Mouse (Mus musculus) liver, adult 2 months (tissue): ENCODE results near the gene Ssc5d. TPM values are rescaled to one million over a fixed set of nuclear protein-coding genes. Genes with fewer than 3 reads are reported as not detected.
A peak's percentile ranks its signal among the peaks of the same experiment; 100 is the strongest.

Source experiments
- DNase-seq: peaks from one replicate; pipeline ENCODE4 v3.0.0-alpha.2; 2011; ENCODE audit warnings: low read depth, low spot score; ENCODE audit errors: extremely low read depth
- H3K27ac ChIP-seq: fragments of 200-500 bp; replicated peaks from 2 replicates; pipeline ENCODE4 v1.5.1; 2012; ENCODE audit warnings: low read depth, mild to moderate bottlenecking, control low read depth, inconsistent platforms, low read length; ENCODE audit not compliant: insufficient read depth
- H3K27me3 ChIP-seq: fragments of 200-500 bp; 2 replicates; pipeline ENCODE4 v1.6.1; 2012; ENCODE audit warnings: mild to moderate bottlenecking, moderate library complexity, low read length, inconsistent platforms; ENCODE audit not compliant: control insufficient read depth, insufficient read depth
- H3K36me3 ChIP-seq: fragments of 200-500 bp; 2 replicates; pipeline ENCODE4 v1.6.1; 2012; ENCODE audit warnings: low read length, inconsistent platforms; ENCODE audit not compliant: control insufficient read depth, insufficient read depth
- H3K4me1 ChIP-seq: fragments of 200-500 bp; 2 replicates; pipeline ENCODE4 v1.6.1; 2011; ENCODE audit warnings: low read length; ENCODE audit not compliant: control insufficient read depth, insufficient read depth
- H3K4me3 ChIP-seq: fragments of 200-500 bp; 2 replicates; pipeline ENCODE4 v1.5.1; 2011; ENCODE audit warnings: low read depth, mild to moderate bottlenecking, control low read depth, low read length, moderate library complexity; ENCODE audit not compliant: insufficient read depth
- H3K79me2 ChIP-seq: fragments of 200-500 bp; 2 replicates; pipeline ENCODE4 v1.6.1; 2012; ENCODE audit warnings: inconsistent platforms, mild to moderate bottlenecking, low read length, moderate library complexity; ENCODE audit not compliant: control insufficient read depth, insufficient read depth
- H3K9ac ChIP-seq: fragments of 200-500 bp; 2 replicates; pipeline ENCODE4 v1.6.1; 2012; ENCODE audit warnings: low read depth, mild to moderate bottlenecking, control low read depth, inconsistent platforms, low read length
- CTCF ChIP-seq: fragments of 200-500 bp; IDR thresholded peaks from 2 replicates; pipeline ENCODE4 v1.5.1; 2011; ENCODE audit warnings: low read depth, low read length, control low read depth
- POLR2A ChIP-seq: fragments of 200-500 bp; IDR thresholded peaks from 2 replicates; pipeline ENCODE4 v1.6.1; 2011; ENCODE audit warnings: low read length, control low read depth; ENCODE audit not compliant: insufficient read depth; ENCODE audit errors: extremely low read depth
- WGBS: fragments of 180-500 bp; shearing (Covaris S2); methylation state at CpG from one replicate; pipeline ENCODE4 v1.1.7; 2018; 5-methylcytosine and 5-hydroxymethylcytosine counted together
- polyA plus RNA-seq: library from polyadenylated mRNA; depleted of rRNA; stranded (reverse); fragments of >200 nt; gene quantifications from 2 replicates; pipeline ENCODE4 v1.2.3, GENCODE M21; 2012
- total RNA-seq: library from RNA; depleted of rRNA; stranded (reverse); fragments of >200 nt; gene quantifications from 2 replicates; pipeline ENCODE4 v1.2.3, GENCODE M21; 2014

The Ssc5d gene
- total and polyA plus RNA-seq, 2 experiments: 0.18 to 0.26 TPM

DNA sequence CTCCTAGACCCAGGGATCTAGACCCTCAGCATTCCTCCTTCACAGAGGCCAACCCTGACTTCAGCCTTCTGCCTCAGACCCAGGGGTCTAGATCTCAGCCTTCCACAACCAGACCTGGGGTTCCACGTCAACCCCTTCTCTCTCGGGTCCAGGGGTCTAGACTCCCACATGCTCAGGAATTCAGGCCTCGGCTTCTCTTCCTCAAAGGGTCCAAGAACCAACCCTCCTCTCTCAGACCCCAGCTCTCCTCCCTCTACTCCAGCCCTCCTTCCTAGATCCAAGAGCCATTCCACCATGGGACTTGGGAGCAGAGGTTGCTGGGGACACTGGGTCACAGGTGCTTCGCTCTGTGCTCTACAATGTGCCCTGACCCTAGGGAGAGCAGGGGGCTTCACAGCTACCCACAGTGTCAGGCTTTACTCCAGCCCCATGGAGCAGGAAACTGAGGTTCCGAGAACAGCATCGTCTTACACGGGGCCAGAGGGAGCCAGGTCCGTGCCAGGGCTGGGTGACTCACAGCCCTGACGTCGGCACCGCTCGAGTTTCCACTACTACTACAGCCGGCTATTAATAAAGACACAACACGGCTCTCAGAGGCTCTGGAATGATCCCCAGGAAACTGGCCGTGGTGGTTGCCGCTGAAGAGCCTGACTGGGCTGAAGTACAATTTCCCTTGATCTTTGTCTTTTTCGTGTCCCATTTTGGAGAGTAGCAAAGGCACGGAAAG is 46.9 kb downstream of the Ssc5d start:
- no peaks in the 10 kb centered on the region for H3K79me2 ChIP-seq
- H3K4me3 ChIP-seq: no peak overlapping the region
- no peaks in the 10 kb centered on the region for H3K27me3 ChIP-seq
- TF ChIP-seq POLR2A: no peak
- no peak for TF ChIP-seq CTCF
- DNase-seq: no peak
- H3K27ac ChIP-seq: no peak overlapping the region
- H3K4me1 ChIP-seq: no peaks in the 10 kb centered on the region
- no peak overlapping the region for H3K9ac ChIP-seq
- 74% methylated on average over 18 of the region's 18 CpGs for whole genome bisulfite sequencing
- no peaks in the 10 kb centered on the region for H3K36me3 ChIP-seq

- Histone ChIP-seq H3K4me3 (no peak overlapping the region), H3K27ac (no peak overlapping the region), H3K79me2 (no peaks in the 10 kb centered on the region), H3K9ac (no peak overlapping the region), H3K36me3 (no peaks in the 10 kb centered on the region), H3K4me1 (no peaks in the 10 kb centered on the region), H3K27me3 (no peaks in the 10 kb centered on the region)
- 40% methylated on average over 4 of the region's 4 CpGs for WGBS
- no peak for DNase-seq
- TF ChIP-seq CTCF (no peak), POLR2A (no peak)
These were observed 49.9 kb downstream of the Ssc5d start for GRCm38 (mm10) chr7:4975455-4975854.

DNA sequence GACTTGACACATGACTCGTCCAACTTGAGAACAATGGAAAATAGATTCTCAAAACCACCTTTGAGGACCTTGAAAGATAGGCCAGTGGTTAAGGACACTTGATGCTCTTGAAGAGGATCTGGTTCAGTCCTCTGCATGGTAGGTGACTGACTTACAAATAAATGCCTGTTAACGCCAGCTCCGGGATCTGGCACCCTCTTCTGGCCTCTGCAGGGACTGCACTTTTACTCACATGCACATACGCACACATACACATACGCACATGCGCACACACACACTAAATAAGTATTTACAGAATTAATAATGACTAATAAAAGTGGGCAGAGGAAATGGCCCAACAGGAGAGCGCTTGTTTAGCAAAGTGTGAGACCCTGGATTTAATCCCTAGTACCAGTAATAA is 51.2 kb downstream of the Ssc5d start:
- H3K4me3 ChIP-seq: no peak overlapping the region
- H3K79me2 ChIP-seq: no peaks in the 10 kb centered on the region
- no peaks in the 10 kb centered on the region for H3K27me3 ChIP-seq
- WGBS: 92% methylated on average over 7 of the region's 7 CpGs
- no peak overlapping the region for H3K9ac ChIP-seq
- no peaks in the 10 kb centered on the region for H3K36me3 ChIP-seq
- TF ChIP-seq POLR2A (no peak), CTCF (peak; percentile 20; the same call in 1 of the 2 replicates)
- DNase-seq: no peak
- no peaks in the 10 kb centered on the region for H3K4me1 ChIP-seq
- no peak overlapping the region for H3K27ac ChIP-seq

DNA sequence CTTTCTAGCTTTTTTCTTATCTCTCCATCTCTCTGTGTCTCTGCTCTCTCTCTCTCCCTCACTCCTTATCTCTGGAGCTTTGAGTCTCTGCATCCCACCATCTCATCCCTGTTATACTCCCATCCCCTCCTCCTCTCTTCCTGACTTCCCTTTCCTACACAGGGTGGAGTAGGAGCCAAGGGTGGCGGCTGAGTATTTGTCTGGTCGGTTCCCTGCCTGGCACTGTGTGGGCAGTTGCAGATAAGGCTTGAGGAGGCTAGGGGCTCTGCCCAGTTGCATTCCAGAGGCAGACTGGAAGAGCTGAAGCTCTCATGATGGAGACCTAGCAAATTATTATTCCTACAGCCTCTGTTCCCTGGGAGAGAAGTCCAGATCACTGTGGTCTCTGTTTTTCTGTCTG is 62.7 kb downstream of the Ssc5d start:
- no peaks in the 10 kb centered on the region for H3K4me1 ChIP-seq

DNA sequence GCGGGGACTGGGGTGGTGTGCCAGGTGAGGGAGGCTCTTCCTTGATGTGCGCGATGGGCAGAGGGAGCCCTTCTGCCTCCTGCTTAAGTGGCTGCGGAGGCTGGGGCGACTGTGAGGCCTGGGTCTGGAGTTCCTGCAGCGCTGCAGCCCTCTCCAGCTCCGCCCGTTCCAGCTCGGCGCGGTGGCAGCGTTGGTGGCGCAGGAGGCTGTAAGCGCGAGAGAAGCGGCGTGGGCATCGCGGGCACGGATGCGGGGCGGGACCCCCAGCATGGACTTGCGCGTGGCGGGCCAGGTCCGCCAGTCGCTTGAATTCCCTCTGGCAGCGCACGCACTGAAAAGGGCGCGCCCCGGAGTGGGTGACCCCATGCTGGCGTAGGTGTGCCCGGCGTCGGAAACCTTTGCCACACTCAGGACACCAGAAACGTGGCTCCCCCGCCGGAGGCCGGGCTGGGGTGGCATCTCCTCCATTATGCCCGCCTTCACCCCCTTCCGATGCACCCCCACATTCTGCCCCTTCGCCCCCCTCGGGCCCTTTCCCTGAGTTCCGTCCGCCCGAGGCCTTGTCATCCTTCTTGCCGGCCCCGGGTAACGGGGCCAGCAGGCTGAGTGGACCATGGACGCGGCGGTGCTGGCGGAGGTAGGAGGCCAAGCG is 67.9 kb downstream of the Ssc5d start:
- 85% methylated on average over 55 of the region's 55 CpGs for WGBS
- Histone ChIP-seq H3K9ac (no peak overlapping the region), H3K4me3 (no peak overlapping the region), H3K79me2 (no peaks in the 10 kb centered on the region), H3K27ac (no peak overlapping the region), H3K27me3 (no peaks in the 10 kb centered on the region; the same call in 1 of the 2 replicates), H3K36me3 (no peaks in the 10 kb centered on the region), H3K4me1 (peaks cover 4% of the 10 kb centered on the region; the same call in 1 of the 2 replicates)
- no peak for TF ChIP-seq CTCF
- no peak for DNase-seq

More for the DNA sequence above, 62.7 kb downstream of the Ssc5d start:
- Histone ChIP-seq H3K36me3 (no peaks in the 10 kb centered on the region), H3K27me3 (no peaks in the 10 kb centered on the region; the same call in 1 of the 2 replicates), H3K9ac (no peak overlapping the region), H3K4me3 (no peak overlapping the region), H3K27ac (no peak overlapping the region), H3K79me2 (no peaks in the 10 kb centered on the region)
- no peak for TF ChIP-seq POLR2A
- no peak for TF ChIP-seq CTCF
- DNase-seq: no peak
- 46% methylated on average over 2 of the region's 2 CpGs for WGBS
